Mouse (Mus musculus): ENCODE measurements around the gene Ssh2. TPM values are rescaled to one million over a fixed set of nuclear protein-coding genes. Genes with fewer than 3 reads are reported as not detected.

Ssh2 gene
- total RNA-seq, 1 experiment, result 7.7 TPM

- in situ Hi-C loops (cut with MboI; ENCODE audit: low sequenced_read_pairs in 2 of 2, unreplicated experiment in 2 of 2), result no loop called here
- no peak for DNase-seq (ENCODE audit: low read depth, low spot score)
- no peaks in the 10 kb centered on the region for H3K36me3 ChIP-seq (ENCODE audit: control insufficient read depth, insufficient read depth, low read length, poor library complexity, severe bottlenecking)
- no peaks in the 10 kb centered on the region for H3K9me3 ChIP-seq (ENCODE audit: control insufficient read depth, insufficient read depth, low read depth, low read length)
- no peak overlapping the region for H3K27ac ChIP-seq (ENCODE audit: insufficient read depth, low read depth, low read length, poor library complexity, severe bottlenecking)
- H3K4me1 ChIP-seq (ENCODE audit: control insufficient read depth in 2 of 2, insufficient read depth in 2 of 2, low read length in 2 of 2, poor library complexity in 1 of 2), result no peaks in the 10 kb centered on the region
- H3K9ac ChIP-seq (ENCODE audit: insufficient read depth, low read depth, low read length, poor library complexity, severe bottlenecking), result no peak overlapping the region
- no peak for TF ChIP-seq MAFK (IDR thresholded peaks at IDR 0.05; ENCODE audit: insufficient read depth, low read depth, low read length)
- TF ChIP-seq ZNF384 (IDR thresholded peaks at IDR 0.05; ENCODE audit: low read depth, low read length), result no peak
- TF ChIP-seq CHD2 (IDR thresholded peaks at IDR 0.05; ENCODE audit: low read depth, low read length), result no peak
- TF ChIP-seq HCFC1 (IDR thresholded peaks at IDR 0.05; ENCODE audit: borderline replicate concordance, insufficient read depth, low read length), result no peak
- TF ChIP-seq ZC3H11A (IDR thresholded peaks at IDR 0.05; ENCODE audit: borderline replicate concordance, low read depth, low read length), result no peak
- H3K4me3 ChIP-seq (ENCODE audit: insufficient read depth in 1 of 2, low read depth in 1 of 2, low read length in 2 of 2, poor library complexity in 1 of 2, severe bottlenecking in 1 of 2), result no peak overlapping the region
Observed at GRCm38 (mm10) chr11:77369841-77370191, 153.7 kb downstream of the Ssh2 start.

DNA sequence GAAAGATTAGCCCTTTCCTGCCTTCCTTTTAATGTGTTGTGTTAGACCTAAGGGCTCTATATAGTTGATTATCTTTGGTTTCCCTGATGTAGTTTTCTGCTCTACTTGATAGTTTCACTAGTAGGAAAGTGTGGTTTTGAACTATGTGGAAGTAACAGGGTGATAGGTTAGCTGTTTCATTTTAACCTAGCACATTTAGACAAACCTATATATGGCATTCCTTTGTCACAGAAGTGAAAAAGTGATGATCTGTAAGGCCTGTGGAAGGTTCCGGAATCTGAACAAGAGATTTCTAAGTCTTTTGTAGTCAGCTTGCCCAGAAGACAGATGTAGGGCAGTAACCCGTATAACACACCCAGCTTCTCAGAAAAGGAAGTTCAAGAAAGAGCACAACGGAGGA, 155.0 kb downstream of the Ssh2 start:
- H3K4me1 ChIP-seq (ENCODE audit: control insufficient read depth in 2 of 2, insufficient read depth in 2 of 2, low read length in 2 of 2, poor library complexity in 1 of 2), result no peaks in the 10 kb centered on the region
- DNase-seq (ENCODE audit: low read depth, low spot score), result no peak
- in situ Hi-C loops (cut with MboI; ENCODE audit: low sequenced_read_pairs in 2 of 2, unreplicated experiment in 2 of 2), result no loop called here
- H3K9me3 ChIP-seq (ENCODE audit: control insufficient read depth, insufficient read depth, low read depth, low read length), result no peaks in the 10 kb centered on the region
- no peak overlapping the region for H3K27ac ChIP-seq (ENCODE audit: insufficient read depth, low read depth, low read length, poor library complexity, severe bottlenecking)
- no peak for TF ChIP-seq CHD2 (IDR thresholded peaks at IDR 0.05; ENCODE audit: low read depth, low read length)
- TF ChIP-seq ZNF384 (IDR thresholded peaks at IDR 0.05; ENCODE audit: low read depth, low read length), result no peak
- TF ChIP-seq ZC3H11A (IDR thresholded peaks at IDR 0.05; ENCODE audit: borderline replicate concordance, low read depth, low read length), result no peak
- TF ChIP-seq MAFK (IDR thresholded peaks at IDR 0.05; ENCODE audit: insufficient read depth, low read depth, low read length), result no peak
- no peak for TF ChIP-seq HCFC1 (IDR thresholded peaks at IDR 0.05; ENCODE audit: borderline replicate concordance, insufficient read depth, low read length)
- H3K4me3 ChIP-seq (ENCODE audit: insufficient read depth in 1 of 2, low read depth in 1 of 2, low read length in 2 of 2, poor library complexity in 1 of 2, severe bottlenecking in 1 of 2), result no peak overlapping the region
- H3K9ac ChIP-seq (ENCODE audit: insufficient read depth, low read depth, low read length, poor library complexity, severe bottlenecking), result no peak overlapping the region
- H3K36me3 ChIP-seq (ENCODE audit: control insufficient read depth, insufficient read depth, low read length, poor library complexity, severe bottlenecking), result no peaks in the 10 kb centered on the region

GRCm38 (mm10) chr11:77371696-77372095, 155.6 kb downstream of the Ssh2 start:
- in situ Hi-C loops (cut with MboI; ENCODE audit: low sequenced_read_pairs in 2 of 2, unreplicated experiment in 2 of 2), result no loop called here
- Histone ChIP-seq H3K9me3 (ENCODE audit: control insufficient read depth, insufficient read depth, low read depth, low read length) (no peaks in the 10 kb centered on the region), H3K4me3 (ENCODE audit: insufficient read depth in 1 of 2, low read depth in 1 of 2, low read length in 2 of 2, poor library complexity in 1 of 2, severe bottlenecking in 1 of 2) (no peak overlapping the region), H3K27ac (ENCODE audit: insufficient read depth, low read depth, low read length, poor library complexity, severe bottlenecking) (no peak overlapping the region), H3K36me3 (ENCODE audit: control insufficient read depth, insufficient read depth, low read length, poor library complexity, severe bottlenecking) (no peaks in the 10 kb centered on the region), H3K9ac (ENCODE audit: insufficient read depth, low read depth, low read length, poor library complexity, severe bottlenecking) (no peak overlapping the region), H3K4me1 (ENCODE audit: control insufficient read depth in 2 of 2, insufficient read depth in 2 of 2, low read length in 2 of 2, poor library complexity in 1 of 2) (no peaks in the 10 kb centered on the region)
- TF ChIP-seq MAFK (IDR thresholded peaks at IDR 0.05; ENCODE audit: insufficient read depth, low read depth, low read length) (no peak), CHD2 (IDR thresholded peaks at IDR 0.05; ENCODE audit: low read depth, low read length) (no peak), ZNF384 (IDR thresholded peaks at IDR 0.05; ENCODE audit: low read depth, low read length) (no peak), ZC3H11A (IDR thresholded peaks at IDR 0.05; ENCODE audit: borderline replicate concordance, low read depth, low read length) (no peak), HCFC1 (IDR thresholded peaks at IDR 0.05; ENCODE audit: borderline replicate concordance, insufficient read depth, low read length) (no peak)
- no peak for DNase-seq (ENCODE audit: low read depth, low spot score)

- TF ChIP-seq ZC3H11A (IDR thresholded peaks at IDR 0.05; ENCODE audit: borderline replicate concordance, low read depth, low read length), result no peak
- Histone ChIP-seq H3K9me3 (ENCODE audit: control insufficient read depth, insufficient read depth, low read depth, low read length) (no peaks in the 10 kb centered on the region), H3K4me1 (ENCODE audit: control insufficient read depth in 2 of 2, insufficient read depth in 2 of 2, low read length in 2 of 2, poor library complexity in 1 of 2) (no peaks in the 10 kb centered on the region), H3K4me3 (ENCODE audit: insufficient read depth in 1 of 2, low read depth in 1 of 2, low read length in 2 of 2, poor library complexity in 1 of 2, severe bottlenecking in 1 of 2) (no peak overlapping the region), H3K9ac (ENCODE audit: insufficient read depth, low read depth, low read length, poor library complexity, severe bottlenecking) (no peak overlapping the region), H3K27ac (ENCODE audit: insufficient read depth, low read depth, low read length, poor library complexity, severe bottlenecking) (no peak overlapping the region), H3K36me3 (ENCODE audit: control insufficient read depth, insufficient read depth, low read length, poor library complexity, severe bottlenecking) (no peaks in the 10 kb centered on the region)
- DNase-seq (ENCODE audit: low read depth, low spot score), result no peak
- in situ Hi-C loops (cut with MboI; ENCODE audit: low sequenced_read_pairs in 2 of 2, unreplicated experiment in 2 of 2), result no loop called here
Observed at GRCm38 (mm10) chr11:77372196-77372904, 156.3 kb downstream of the Ssh2 start.

DNA sequence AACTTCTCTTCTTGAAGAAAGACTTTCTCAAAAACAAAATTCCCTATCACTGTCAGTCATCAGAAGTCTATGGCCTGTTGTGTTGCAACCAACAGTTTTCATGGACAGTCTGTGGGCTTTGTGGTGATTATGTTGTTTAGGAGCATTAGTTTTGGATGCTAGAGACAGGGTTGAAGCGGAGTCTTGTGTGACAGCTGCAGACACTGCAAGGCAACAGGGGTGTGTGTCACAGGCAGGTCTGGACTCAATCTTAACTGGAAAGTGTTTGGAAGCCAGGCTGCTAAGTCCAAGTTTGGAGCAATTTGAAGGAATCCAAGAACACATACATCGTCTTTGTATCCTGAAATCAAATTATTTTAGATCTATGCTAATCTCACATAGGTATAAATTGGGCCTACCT, 162.5 kb downstream of the Ssh2 start:
- in situ Hi-C loops (cut with MboI; ENCODE audit: low sequenced_read_pairs in 2 of 2, unreplicated experiment in 2 of 2), result no loop called here
- TF ChIP-seq ZNF384 (IDR thresholded peaks at IDR 0.05; ENCODE audit: low read depth, low read length) (no peak), ZC3H11A (IDR thresholded peaks at IDR 0.05; ENCODE audit: borderline replicate concordance, low read depth, low read length) (no peak), CHD2 (IDR thresholded peaks at IDR 0.05; ENCODE audit: low read depth, low read length) (no peak), MAFK (IDR thresholded peaks at IDR 0.05; ENCODE audit: insufficient read depth, low read depth, low read length) (no peak), HCFC1 (IDR thresholded peaks at IDR 0.05; ENCODE audit: borderline replicate concordance, insufficient read depth, low read length) (no peak)

More for the DNA sequence above, 162.5 kb downstream of the Ssh2 start:
- Histone ChIP-seq H3K36me3 (ENCODE audit: control insufficient read depth, insufficient read depth, low read length, poor library complexity, severe bottlenecking) (no peaks in the 10 kb centered on the region), H3K4me1 (ENCODE audit: control insufficient read depth in 2 of 2, insufficient read depth in 2 of 2, low read length in 2 of 2, poor library complexity in 1 of 2) (no peaks in the 10 kb centered on the region), H3K27ac (ENCODE audit: insufficient read depth, low read depth, low read length, poor library complexity, severe bottlenecking) (no peak overlapping the region), H3K4me3 (ENCODE audit: insufficient read depth in 1 of 2, low read depth in 1 of 2, low read length in 2 of 2, poor library complexity in 1 of 2, severe bottlenecking in 1 of 2) (no peak overlapping the region), H3K9ac (ENCODE audit: insufficient read depth, low read depth, low read length, poor library complexity, severe bottlenecking) (no peak overlapping the region), H3K9me3 (ENCODE audit: control insufficient read depth, insufficient read depth, low read depth, low read length) (no peaks in the 10 kb centered on the region)
- DNase-seq (ENCODE audit: low read depth, low spot score), result no peak

All from ES-E14 (cell line).